Mouse (Mus musculus) embryonic facial prominence, embryonic 14.5 days (tissue): Measurements from ENCODE around the gene Six4. TPM values are rescaled to one million over a fixed set of nuclear protein-coding genes. Genes with fewer than 3 reads are reported as not detected.

ENCODE experiments used
- ATAC-seq: fragments of 200-750 bp; cut with Nextera tagmentation; 2 replicates; pipeline ENCODE4 v1.8.0; 2017; ENCODE audit warnings: low read depth, moderate number of reproducible peaks, moderate TSS enrichment
- DNase-seq: peaks from one replicate; pipeline ENCODE4 v3.0.0-alpha.2; 2015; ENCODE audit warnings: low spot score
- H3K27ac ChIP-seq: fragments of 300-500 bp; sonication (generic); replicated peaks from 2 replicates; pipeline ENCODE4 v1.5.1; 2014; ENCODE audit warnings: low read depth, mild to moderate bottlenecking, low read length, moderate library complexity
- H3K27me3 ChIP-seq: fragments of 300-500 bp; sonication (generic); replicated peaks from 2 replicates; pipeline ENCODE4 v1.6.1; 2014; ENCODE audit warnings: low read length; ENCODE audit not compliant: control insufficient read depth, insufficient read depth
- H3K36me3 ChIP-seq: fragments of 300-500 bp; sonication (generic); 2 replicates; pipeline ENCODE4 v1.6.1; 2014; ENCODE audit warnings: low read length, mixed read lengths; ENCODE audit not compliant: control insufficient read depth, insufficient read depth
- H3K4me1 ChIP-seq: fragments of 300-500 bp; sonication (generic); 2 replicates; pipeline ENCODE4 v1.6.1; 2014; ENCODE audit warnings: antibody characterized with exemption, low read length; ENCODE audit not compliant: control insufficient read depth, insufficient read depth
- H3K4me2 ChIP-seq: fragments of 300-500 bp; sonication (generic); 2 replicates; pipeline ENCODE4 v1.6.1; 2014; ENCODE audit warnings: low read depth, mild to moderate bottlenecking, low read length, moderate library complexity, mixed read lengths
- H3K4me3 ChIP-seq: fragments of 300-500 bp; sonication (generic); 2 replicates; pipeline ENCODE4 v1.5.1; 2014; ENCODE audit warnings: low read depth, mild to moderate bottlenecking, low read length
- H3K9ac ChIP-seq: fragments of 300-500 bp; sonication (generic); 2 replicates; pipeline ENCODE4 v1.6.1; 2014; ENCODE audit warnings: low read depth, mild to moderate bottlenecking, low read length, moderate library complexity, mixed read lengths
- H3K9me3 ChIP-seq: fragments of 300-500 bp; sonication (generic); 2 replicates; pipeline ENCODE4 v1.6.1; 2016; ENCODE audit warnings: low read length; ENCODE audit not compliant: control insufficient read depth
- WGBS: fragments of 180-500 bp; shearing (Covaris S2); extraction: QIAGEN DNeasy Blood & Tissue Kit; methylation state at CpG from one replicate; pipeline ENCODE4 v1.1.7; 2014; 5-methylcytosine and 5-hydroxymethylcytosine counted together
- polyA plus RNA-seq: library from polyadenylated mRNA; unstranded; fragments of >200 nt; fragmentation: Nextera tagmentation; extraction: Ambion mirVana; gene quantifications from 2 replicates; pipeline ENCODE4 v1.2.1, GENCODE M21; 2014

The Six4 gene
- polyA plus RNA-seq, 1 experiment from 2014 or later: 6.3 TPM

GRCm38 (mm10) chr12:73052036-73052650 is 61.1 kb downstream of the Six4 start:
- WGBS: 5% methylated on average over 19 of the region's 19 CpGs
- ATAC-seq: peak; percentile 34; the same call in 1 of the 2 replicates
- Histone ChIP-seq H3K27ac (peak overlapping the region; percentile 87), H3K27me3 (peaks cover 50% of the 10 kb centered on the region), H3K4me1 (peaks cover 31% of the 10 kb centered on the region), H3K4me2 (peak overlapping the region; percentile 85), H3K36me3 (no peaks in the 10 kb centered on the region), H3K9me3 (no peaks in the 10 kb centered on the region), H3K9ac (peak overlapping the region; percentile 67), H3K4me3 (peak overlapping the region; percentile 61)
- DNase-seq: peak; percentile 89

DNA sequence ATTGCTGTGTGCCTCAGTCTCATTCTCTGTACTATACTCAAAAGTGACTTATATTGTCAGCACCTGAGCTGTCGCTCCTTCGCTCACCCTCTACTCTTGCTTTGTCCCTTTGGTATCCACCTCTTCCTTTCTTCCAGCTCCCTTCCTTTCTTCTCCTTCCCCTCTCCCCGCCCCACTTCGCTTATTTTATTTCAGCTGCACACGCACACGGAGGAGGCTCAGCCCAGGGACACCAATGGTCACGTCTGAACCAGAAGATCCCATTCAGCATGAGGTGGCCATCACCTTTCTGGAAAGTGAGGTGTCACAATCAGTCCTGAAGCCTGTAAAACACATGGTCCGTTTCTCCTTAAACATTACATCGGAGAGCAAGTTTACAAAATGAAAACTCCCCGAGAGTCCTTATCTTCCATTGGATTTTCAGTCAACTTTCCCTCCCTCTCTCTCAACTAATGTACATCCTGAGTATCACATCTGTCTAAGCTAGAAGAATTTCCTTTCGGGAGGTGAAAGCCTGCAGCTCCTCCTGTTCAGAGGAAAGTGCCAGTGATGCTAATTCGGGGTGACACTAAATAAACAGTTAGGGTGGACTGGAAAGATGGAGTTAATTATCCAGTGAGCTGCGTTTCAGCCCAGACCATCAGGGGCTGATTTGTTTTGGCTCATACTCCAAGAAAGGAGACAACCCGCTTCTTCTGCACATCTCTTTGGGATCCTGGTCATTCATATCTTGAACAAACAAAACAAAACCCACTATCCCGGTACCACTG is 62.3 kb downstream of the Six4 start:
- 5% methylated on average over 15 of the region's 15 CpGs for WGBS
- Histone ChIP-seq H3K9me3 (no peaks in the 10 kb centered on the region), H3K4me2 (peak overlapping the region; percentile 85), H3K27me3 (peaks cover 60% of the 10 kb centered on the region), H3K27ac (peak overlapping the region; percentile 77), H3K4me3 (peak overlapping the region; percentile 18), H3K4me1 (peaks cover 31% of the 10 kb centered on the region), H3K36me3 (no peaks in the 10 kb centered on the region), H3K9ac (0 out of 2 replicates have a peak overlapping the region, but pooled peaks have one; percentile 43)
- no peak for ATAC-seq
- peak; percentile 90 for DNase-seq

GRCm38 (mm10) chr12:73050305-73050704 is 63.0 kb downstream of the Six4 start:
- peak overlapping the region; percentile 18 for H3K4me3 ChIP-seq
- peak overlapping the region; percentile 77 for H3K27ac ChIP-seq
- 5% methylated on average over 13 of the region's 13 CpGs for WGBS
- no peaks in the 10 kb centered on the region for H3K9me3 ChIP-seq
- peak overlapping the region; percentile 43; the same call in 1 of the 2 replicates for H3K9ac ChIP-seq
- DNase-seq (peak; percentile 41), ATAC-seq (no peak)
- peaks cover 31% of the 10 kb centered on the region for H3K4me1 ChIP-seq
- H3K4me2 ChIP-seq: peak overlapping the region; percentile 85
- H3K36me3 ChIP-seq: no peaks in the 10 kb centered on the region
- H3K27me3 ChIP-seq: peaks cover 65% of the 10 kb centered on the region

Other genes starting within 250 kb of the Six4 start
- gene Six6, start 173.6 kb downstream of the Six4 start, polyA plus RNA-seq: 0.35 and 0.89 TPM in 2 replicates
- 3.6 and 4.0 TPM in 2 replicates for gene 4930447C04Rik, start 172.7 kb downstream of the Six4 start, polyA plus RNA-seq
- 46.5 and 53.9 TPM in 2 replicates for gene Six1, start 59.6 kb downstream of the Six4 start, polyA plus RNA-seq
- 38.2 and 41.7 TPM in 2 replicates for gene Mnat1, start 10.3 kb upstream of the Six4 start, polyA plus RNA-seq
- 15.4 and 20.7 TPM in 2 replicates for gene Trmt5, start 173.3 kb upstream of the Six4 start, polyA plus RNA-seq
- 13.3 and 13.4 TPM in 2 replicates for gene Slc38a6, start 173.3 kb upstream of the Six4 start, polyA plus RNA-seq